Mouse (Mus musculus) thymus, postnatal 0 days (tissue): Measurements from ENCODE around the gene Cckbr. TPM values are rescaled to one million over a fixed set of nuclear protein-coding genes. Genes with fewer than 3 reads are reported as not detected.

ENCODE experiments used
- DNase-seq: peaks from one replicate; pipeline ENCODE4 v3.0.0-alpha.2; 2015; ENCODE audit warnings: low spot score
- polyA plus RNA-seq: library from polyadenylated mRNA; unstranded; fragments of >200 nt; fragmentation: Nextera tagmentation; extraction: Ambion mirVana; gene quantifications from 2 replicates; pipeline ENCODE4 v1.2.1, GENCODE M21; 2015

The Cckbr gene
- polyA plus RNA-seq, 1 experiment from 2014 or later: 0.20 TPM

- DNase-seq: no peak
Measured at GRCm38 (mm10) chr7:105487104-105487876, 61.8 kb downstream of the Cckbr start.

DNA sequence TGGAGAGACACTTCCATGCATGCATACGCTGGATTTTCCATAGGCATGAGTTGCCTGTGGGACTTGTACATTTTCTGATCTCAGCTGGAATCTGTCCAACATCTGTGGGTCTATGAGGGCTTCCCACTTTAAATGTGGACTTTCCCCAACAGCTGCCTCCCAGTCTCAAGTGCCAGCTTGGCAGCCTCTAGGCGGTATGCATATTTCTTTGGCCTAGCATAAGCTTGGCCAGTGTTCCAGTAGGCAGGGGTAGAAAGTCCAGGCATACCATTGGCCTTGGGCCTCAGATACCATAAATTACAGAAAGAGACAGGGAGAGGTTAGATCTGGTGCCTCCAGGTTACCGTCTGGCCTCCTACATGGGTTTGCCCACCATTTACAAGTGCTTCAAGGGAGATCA lies 72.3 kb downstream of the Cckbr start:
- no peak for DNase-seq

GRCm38 (mm10) chr7:105498854-105499492 lies 73.4 kb downstream of the Cckbr start:
- no peak for DNase-seq

DNA sequence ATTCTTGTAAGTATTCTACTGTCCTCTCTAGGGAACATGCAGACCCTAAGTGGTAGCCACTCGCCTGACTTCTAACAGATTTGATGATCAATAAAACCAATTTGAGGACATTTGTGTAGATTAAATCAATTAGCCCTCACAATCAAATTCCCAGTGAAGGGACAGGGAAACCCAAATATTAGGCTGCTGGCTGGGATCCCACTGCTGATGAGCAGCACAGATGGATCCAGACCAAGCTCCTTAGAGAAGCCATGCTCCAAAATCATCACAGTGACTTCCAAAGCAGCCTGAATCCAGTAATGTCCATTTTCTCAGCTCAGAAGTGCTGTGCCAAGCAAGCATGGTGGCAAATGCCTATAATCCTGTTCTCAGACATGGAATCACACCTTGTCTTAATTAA lies 74.1 kb downstream of the Cckbr start:
- DNase-seq: no peak

DNA sequence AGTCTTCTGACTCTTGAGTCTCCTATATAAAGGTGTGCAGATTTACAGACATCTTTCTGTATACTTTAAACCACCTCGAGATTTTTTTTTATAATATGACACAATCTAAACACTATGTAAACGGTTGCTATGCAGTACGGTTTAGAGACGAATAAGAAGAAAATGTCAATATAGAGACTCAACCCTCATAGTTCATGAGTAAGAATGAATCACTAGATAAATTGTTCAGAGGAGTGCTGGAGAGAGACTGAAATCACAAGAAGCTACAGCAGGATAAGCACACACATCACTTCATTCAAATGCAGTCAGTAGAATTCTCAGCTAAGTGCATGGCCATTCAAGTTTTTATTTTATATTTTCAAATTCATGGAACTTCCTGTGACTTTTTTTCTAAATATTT lies 76.5 kb downstream of the Cckbr start:
- no peak for DNase-seq

- no peak for DNase-seq
Measured at GRCm38 (mm10) chr7:105507257-105507656, 81.7 kb downstream of the Cckbr start.

DNA sequence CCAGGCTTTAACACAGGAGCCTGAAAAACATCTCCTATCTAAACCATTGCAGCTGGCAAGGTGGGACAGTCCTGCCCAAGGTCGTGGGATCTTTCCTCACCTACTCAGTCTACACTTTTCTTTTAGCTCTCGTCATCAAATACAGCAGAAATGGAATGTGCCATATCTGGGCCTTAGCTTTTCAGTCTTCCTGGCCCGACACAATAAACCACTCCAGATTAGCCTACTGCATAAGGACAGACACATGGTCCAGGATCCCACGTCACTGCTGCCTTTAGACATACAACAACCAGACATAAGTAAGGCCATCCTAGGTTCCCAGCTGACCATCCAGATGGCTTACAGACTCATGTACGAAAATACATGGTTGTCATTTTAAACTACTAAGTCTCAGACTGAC lies 84.6 kb downstream of the Cckbr start:
- no peak for DNase-seq

- DNase-seq: no peak
Measured at GRCm38 (mm10) chr7:105513845-105514291, 88.3 kb downstream of the Cckbr start.

DNA sequence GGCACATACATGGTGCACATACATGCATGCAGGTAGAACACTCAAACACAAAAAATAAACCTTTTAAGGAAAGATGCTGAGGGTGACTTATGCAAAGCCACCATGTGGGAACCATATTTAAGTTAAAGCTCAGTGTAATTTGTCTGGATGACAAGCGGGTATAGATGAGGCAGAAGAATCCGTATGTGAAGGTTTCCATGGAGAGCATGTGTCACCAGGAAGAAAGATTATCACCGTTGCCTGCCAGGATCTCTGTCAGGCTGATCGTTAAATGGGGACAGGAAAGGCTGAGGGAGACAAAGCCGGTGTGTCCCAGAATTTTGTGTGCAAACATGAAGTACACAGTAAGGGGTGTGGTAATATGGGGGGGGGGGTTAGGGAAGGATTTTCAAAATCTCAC lies 89.0 kb downstream of the Cckbr start:
- DNase-seq: no peak

- peak; percentile 54 for DNase-seq
Measured at GRCm38 (mm10) chr7:105515178-105515577, 89.6 kb downstream of the Cckbr start.

GRCm38 (mm10) chr7:105516669-105517360 lies 91.3 kb downstream of the Cckbr start:
- DNase-seq: no peak

DNA sequence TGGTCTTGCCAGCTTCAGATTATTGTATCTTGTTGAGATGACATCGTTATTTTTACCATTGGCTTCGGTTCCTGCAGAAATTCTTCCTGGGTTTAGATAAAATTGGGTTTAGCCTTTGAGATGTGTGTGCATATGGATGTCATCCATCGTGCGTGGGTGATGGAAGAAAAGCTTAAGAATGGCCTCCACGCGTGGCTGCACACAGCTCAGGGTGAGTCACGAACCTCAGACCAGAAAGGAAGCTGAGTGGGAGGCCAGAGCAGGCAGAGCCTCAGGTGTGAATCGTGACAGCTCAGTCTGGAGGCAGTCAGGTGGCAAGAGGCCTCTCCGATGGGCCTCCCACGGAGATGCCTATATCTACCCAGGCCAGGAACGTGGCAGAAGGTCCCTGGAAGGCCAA lies 93.8 kb downstream of the Cckbr start:
- DNase-seq: no peak

- no peak for DNase-seq
Measured at GRCm38 (mm10) chr7:105519771-105520170, 94.2 kb downstream of the Cckbr start.

DNA sequence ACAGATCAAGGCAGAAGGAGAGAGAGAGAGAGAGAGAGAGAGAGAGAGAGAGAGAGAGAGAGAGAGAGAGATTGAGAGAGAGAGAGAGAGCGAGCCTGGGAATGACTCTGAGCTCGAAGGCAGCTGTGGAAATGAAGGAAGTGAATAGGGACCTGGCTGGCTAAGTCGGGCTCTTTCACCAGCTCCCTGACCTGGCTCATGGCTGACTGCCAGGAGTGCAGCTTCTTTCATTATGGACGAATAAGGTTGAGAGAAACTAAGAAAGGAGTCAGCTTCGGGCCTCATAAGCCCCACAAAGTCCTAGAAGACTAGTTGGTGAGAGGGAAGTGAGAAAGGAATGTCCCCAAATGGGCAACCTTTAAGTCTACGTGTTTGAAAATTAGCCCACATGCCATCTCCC lies 94.7 kb downstream of the Cckbr start:
- no peak for DNase-seq

Other genes starting within 250 kb of the Cckbr start
- gene Olfr685, start 239.7 kb upstream of the Cckbr start, polyA plus RNA-seq: not detected in 2 replicates
- not detected in 2 replicates for gene Olfr686, start 218.2 kb upstream of the Cckbr start, polyA plus RNA-seq
- gene Olfr688, start 137.6 kb upstream of the Cckbr start, polyA plus RNA-seq: not detected in 2 replicates
- gene Olfr689, start 114.6 kb upstream of the Cckbr start, polyA plus RNA-seq: not detected in 2 replicates
- not detected in 2 replicates for gene Olfr690, start 91.6 kb upstream of the Cckbr start, polyA plus RNA-seq
- gene Olfr691, start 83.5 kb upstream of the Cckbr start, polyA plus RNA-seq: not detected in 2 replicates
- gene Olfr692, start 57.5 kb upstream of the Cckbr start, polyA plus RNA-seq: not detected in 2 replicates
- gene Gm5901, start 50.7 kb upstream of the Cckbr start, polyA plus RNA-seq: not detected in 2 replicates
- gene Fam160a2, start 25.7 kb upstream of the Cckbr start, polyA plus RNA-seq: 13.7 and 16.0 TPM in 2 replicates
- gene Cnga4, start 21.2 kb upstream of the Cckbr start, polyA plus RNA-seq: 0.05 TPM in 1 of 2 replicates, not detected in the other
- gene Cavin3, start 56.6 kb downstream of the Cckbr start, polyA plus RNA-seq: 14.0 and 15.1 TPM in 2 replicates
- gene Smpd1, start 128.6 kb downstream of the Cckbr start, polyA plus RNA-seq: 24.3 and 25.6 TPM in 2 replicates
- gene Apbb1, start 155.9 kb downstream of the Cckbr start, polyA plus RNA-seq: 6.5 and 7.7 TPM in 2 replicates
- gene Hpx, start 174.4 kb downstream of the Cckbr start, polyA plus RNA-seq: 0.35 and 0.74 TPM in 2 replicates
- gene Trim3, start 207.8 kb downstream of the Cckbr start, polyA plus RNA-seq: 4.2 TPM in 2 replicates
- 273 and 277 TPM in 2 replicates for gene Timm10b, start 214.3 kb downstream of the Cckbr start, polyA plus RNA-seq
- gene Arfip2, start 214.7 kb downstream of the Cckbr start, polyA plus RNA-seq: 43.3 and 46.4 TPM in 2 replicates
- gene Gm45799, start 214.8 kb downstream of the Cckbr start, polyA plus RNA-seq: 65.0 and 66.0 TPM in 2 replicates
- gene Dnhd1, start 225.1 kb downstream of the Cckbr start, polyA plus RNA-seq: 0.37 and 0.61 TPM in 2 replicates